Mouse (Mus musculus) spleen, adult 2 months (tissue): ENCODE measurements at regions not wholly inside any gene's neighbourhood (a gene's known extent, or its start where the extent isn't known, plus 50 kb on each side); places are given as distances from the start of the nearest gene placed in this dataset.

Experiments used
- DNase-seq, 2 experiments: peaks; one replicate each; pipeline versions ENCODE4 v3.0.0 to v3.0.0-alpha.2; 2012 to 2021; ENCODE audit warnings: low spot score in 2 of 2, low read depth in 1 of 2
- H3K27ac ChIP-seq: fragments of 200-500 bp; 2 replicates; pipeline ENCODE4 v1.5.1; 2012; ENCODE audit warnings: low read length, inconsistent platforms; ENCODE audit not compliant: insufficient read depth
- H3K27me3 ChIP-seq: fragments of 200-500 bp; 2 replicates; pipeline ENCODE4 v1.6.1; 2012; ENCODE audit warnings: mild to moderate bottlenecking, moderate library complexity, low read length, inconsistent platforms; ENCODE audit not compliant: control insufficient read depth, insufficient read depth
- H3K36me3 ChIP-seq: fragments of 200-500 bp; 2 replicates; pipeline ENCODE4 v1.6.1; 2012; ENCODE audit warnings: mild to moderate bottlenecking, low read length, inconsistent platforms; ENCODE audit not compliant: control insufficient read depth, insufficient read depth
- H3K4me1 ChIP-seq: fragments of 200-500 bp; 2 replicates; pipeline ENCODE4 v1.6.1; 2011; ENCODE audit warnings: inconsistent platforms; ENCODE audit not compliant: control insufficient read depth, insufficient read depth, insufficient read length
- H3K4me3 ChIP-seq: fragments of 200-500 bp; 2 replicates; pipeline ENCODE4 v1.5.1; 2011; ENCODE audit warnings: mild to moderate bottlenecking, inconsistent platforms; ENCODE audit not compliant: insufficient read depth, insufficient read length; ENCODE audit errors: extremely low read depth
- CTCF ChIP-seq: fragments of 200-500 bp; IDR thresholded peaks from 2 replicates; pipeline ENCODE4 v1.5.1; 2011; ENCODE audit warnings: mild to moderate bottlenecking, inconsistent platforms; ENCODE audit not compliant: insufficient read depth, insufficient read length, insufficient replicate concordance; ENCODE audit errors: extremely low read depth
- POLR2A ChIP-seq: fragments of 200-500 bp; IDR thresholded peaks from 2 replicates; pipeline ENCODE4 v1.6.1; 2011; ENCODE audit warnings: low read depth, low read length, inconsistent platforms
- WGBS: fragments of 180-500 bp; shearing (Covaris S2); methylation state at CpG from one replicate; pipeline ENCODE4 v1.1.7; 2018; 5-methylcytosine and 5-hydroxymethylcytosine counted together

DNA sequence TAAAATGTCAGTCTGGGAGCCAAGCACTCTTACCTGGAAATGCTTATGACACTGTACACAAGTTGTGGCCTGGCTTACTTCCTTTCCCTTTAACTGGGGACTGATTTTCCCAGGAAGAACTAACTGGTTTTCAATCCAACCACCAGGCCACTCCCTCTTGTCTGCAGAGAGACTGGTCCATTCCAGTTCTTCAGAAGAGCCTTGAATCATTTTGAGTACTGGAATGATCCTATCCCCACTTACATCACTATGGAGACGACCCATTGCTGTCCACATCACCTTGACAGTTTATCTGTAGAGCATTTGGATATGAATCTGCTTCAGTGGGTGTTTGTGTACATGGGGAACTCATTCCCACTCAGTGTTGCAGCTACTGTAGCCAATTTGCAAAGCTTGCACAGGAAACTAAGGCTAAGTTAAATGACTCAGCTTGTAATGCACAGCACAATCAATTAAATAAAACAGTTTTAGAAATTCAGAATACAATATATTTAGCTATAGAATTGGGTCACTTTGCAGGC lies 121.7 kb upstream of the Prep start:
- Histone ChIP-seq H3K27me3 (no peaks in the 10 kb centered on the region), H3K36me3 (no peaks in the 10 kb centered on the region), H3K27ac (no peak overlapping the region), H3K4me1 (no peaks in the 10 kb centered on the region), H3K4me3 (no peak overlapping the region)
- no peak for DNase-seq
- 76% methylated on average over 1 of the region's 1 CpGs for WGBS
- TF ChIP-seq CTCF = no peak
- TF ChIP-seq POLR2A = no peak

DNA sequence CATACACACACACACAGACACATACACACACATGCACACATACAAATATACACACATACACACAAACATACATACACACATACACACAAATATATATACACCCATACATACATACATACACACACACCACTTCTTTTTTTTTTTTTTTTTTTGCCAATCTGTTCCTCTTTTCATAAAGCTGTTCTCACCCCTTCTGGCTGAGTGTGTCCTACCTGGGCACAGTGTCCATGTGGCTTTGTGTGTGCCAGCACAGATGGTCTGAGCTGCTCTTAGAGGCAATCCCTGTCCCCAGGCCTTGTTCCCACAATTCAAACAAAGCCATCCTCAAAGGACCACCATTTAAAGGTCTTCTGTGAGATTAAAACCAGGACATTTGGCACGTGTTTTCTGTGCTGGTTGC lies 127.6 kb upstream of the Prep start:
- no peaks in the 10 kb centered on the region for H3K36me3 ChIP-seq
- no peak for DNase-seq
- no peak overlapping the region for H3K4me3 ChIP-seq
- no peaks in the 10 kb centered on the region for H3K4me1 ChIP-seq
- no peak overlapping the region for H3K27ac ChIP-seq
- no peak for TF ChIP-seq POLR2A
- no peak for TF ChIP-seq CTCF
- 62% methylated on average over 1 of the region's 1 CpGs for WGBS
- no peaks in the 10 kb centered on the region for H3K27me3 ChIP-seq

DNA sequence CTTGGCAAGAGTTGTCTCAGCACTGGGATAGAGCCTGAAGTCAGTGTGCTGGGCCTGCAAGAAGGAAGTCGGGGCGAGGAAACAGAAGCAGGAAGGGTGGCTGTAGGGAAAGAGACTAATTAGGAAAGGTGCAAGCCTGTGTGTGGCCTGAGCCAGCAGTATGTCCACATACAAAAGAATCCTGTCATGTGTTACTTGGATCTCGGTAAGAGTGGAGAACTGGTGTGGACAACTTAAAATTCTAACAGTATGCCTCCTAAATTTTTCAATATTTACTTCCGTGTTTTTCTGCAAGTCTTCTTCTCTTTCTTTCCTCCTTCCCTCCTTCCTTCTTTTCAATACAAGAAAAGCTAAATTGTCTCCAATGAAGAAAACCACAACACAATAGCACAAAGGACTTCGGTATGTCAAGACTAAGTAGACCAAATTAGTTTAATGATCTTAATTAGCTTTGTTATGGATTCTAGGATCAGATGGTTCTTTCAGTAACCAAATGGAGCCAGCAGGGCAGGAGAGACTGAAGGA lies 130.0 kb upstream of the Prep start:
- no peak for DNase-seq
- no peaks in the 10 kb centered on the region for H3K4me1 ChIP-seq
- 86% methylated on average over 5 of the region's 5 CpGs for WGBS
- TF ChIP-seq CTCF (no peak), POLR2A (no peak)
- H3K27me3 ChIP-seq = no peaks in the 10 kb centered on the region
- H3K4me3 ChIP-seq = no peak overlapping the region
- no peak overlapping the region for H3K27ac ChIP-seq
- no peaks in the 10 kb centered on the region for H3K36me3 ChIP-seq

DNA sequence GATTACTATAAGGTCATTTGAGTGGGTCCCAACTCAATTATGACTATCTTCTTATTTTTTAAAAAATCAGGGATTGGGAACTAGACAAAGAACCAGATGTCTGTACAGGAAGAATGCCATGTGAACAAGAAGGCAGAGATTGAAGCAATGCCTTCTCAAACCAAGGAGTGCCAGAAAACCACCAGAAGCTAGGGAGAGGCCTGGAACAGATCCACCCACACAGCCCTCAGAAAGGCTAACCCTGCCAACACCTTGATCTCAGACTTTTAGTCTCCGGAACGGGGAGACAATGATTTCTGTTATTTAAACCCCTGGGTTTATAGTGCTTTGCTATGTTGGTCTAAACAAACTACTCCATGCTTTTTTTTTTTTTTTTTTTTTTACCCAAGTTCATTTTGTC lies 136.2 kb upstream of the Prep start:
- no peak for DNase-seq
- H3K36me3 ChIP-seq = no peaks in the 10 kb centered on the region
- no peak for TF ChIP-seq CTCF
- no peak for TF ChIP-seq POLR2A
- H3K27me3 ChIP-seq = no peaks in the 10 kb centered on the region
- no peaks in the 10 kb centered on the region for H3K4me1 ChIP-seq
- no peak overlapping the region for H3K27ac ChIP-seq
- 97% methylated on average over 2 of the region's 2 CpGs for WGBS
- H3K4me3 ChIP-seq = no peak overlapping the region

DNA sequence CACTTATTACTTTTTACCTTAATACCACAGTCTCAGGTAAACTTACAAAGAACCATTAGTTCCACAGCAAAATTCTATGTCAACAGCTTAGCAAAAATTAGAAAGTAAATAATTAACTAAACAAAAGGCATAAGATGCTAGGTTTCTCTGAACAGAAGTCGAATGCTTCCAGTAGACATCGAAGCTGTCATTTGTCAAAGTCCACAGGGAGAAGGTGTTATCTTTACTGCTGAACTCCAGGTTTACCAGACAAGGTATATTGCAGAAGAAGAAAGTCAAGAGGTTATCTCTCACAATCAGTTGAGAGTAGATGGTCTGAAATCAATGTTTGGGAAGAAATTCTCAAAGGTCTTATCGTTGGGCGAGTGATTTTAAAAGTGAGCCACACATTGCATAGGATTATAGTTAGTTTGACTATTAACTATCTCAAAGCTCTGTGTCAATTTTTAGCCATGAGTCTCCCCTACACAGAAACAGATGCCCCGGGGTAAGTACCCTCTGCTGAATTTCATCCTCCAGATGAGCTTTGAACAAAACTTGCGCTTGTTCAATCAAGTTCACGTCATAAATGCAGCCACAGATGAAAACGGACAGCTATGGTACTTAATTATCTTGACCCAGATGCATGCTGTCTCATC lies 153.1 kb upstream of the Prep start:
- 87% methylated on average over 8 of the region's 8 CpGs for WGBS
- Histone ChIP-seq H3K27me3 (no peaks in the 10 kb centered on the region), H3K4me1 (no peaks in the 10 kb centered on the region), H3K27ac (no peak overlapping the region), H3K4me3 (no peak overlapping the region), H3K36me3 (no peaks in the 10 kb centered on the region)
- no peak for TF ChIP-seq CTCF
- TF ChIP-seq POLR2A = no peak
- DNase-seq = no peak

DNA sequence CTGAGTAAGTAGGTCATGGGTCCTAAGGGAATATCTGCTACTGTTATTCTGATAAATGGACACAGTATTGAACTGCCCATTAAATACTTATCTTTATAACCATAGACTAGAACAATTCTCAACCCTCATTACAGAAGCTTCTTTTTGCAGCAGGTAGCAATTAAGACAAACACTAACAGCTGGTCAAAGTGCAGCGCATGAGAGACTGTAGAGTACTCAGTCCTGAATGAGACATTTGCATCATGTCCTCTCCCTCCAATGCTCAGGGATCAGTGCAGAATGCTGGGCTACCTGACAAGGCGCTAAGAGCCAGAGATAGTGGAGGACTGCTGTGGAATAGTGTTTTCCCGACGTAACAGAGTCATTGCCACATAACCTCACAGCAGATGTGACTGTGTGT lies 162.5 kb upstream of the Prep start:
- H3K4me1 ChIP-seq = no peaks in the 10 kb centered on the region
- WGBS = 95% methylated on average over 4 of the region's 4 CpGs
- H3K36me3 ChIP-seq = no peaks in the 10 kb centered on the region
- no peak for DNase-seq
- no peak overlapping the region for H3K4me3 ChIP-seq
- no peak overlapping the region for H3K27ac ChIP-seq
- TF ChIP-seq POLR2A (no peak), CTCF (no peak)
- no peaks in the 10 kb centered on the region for H3K27me3 ChIP-seq

DNA sequence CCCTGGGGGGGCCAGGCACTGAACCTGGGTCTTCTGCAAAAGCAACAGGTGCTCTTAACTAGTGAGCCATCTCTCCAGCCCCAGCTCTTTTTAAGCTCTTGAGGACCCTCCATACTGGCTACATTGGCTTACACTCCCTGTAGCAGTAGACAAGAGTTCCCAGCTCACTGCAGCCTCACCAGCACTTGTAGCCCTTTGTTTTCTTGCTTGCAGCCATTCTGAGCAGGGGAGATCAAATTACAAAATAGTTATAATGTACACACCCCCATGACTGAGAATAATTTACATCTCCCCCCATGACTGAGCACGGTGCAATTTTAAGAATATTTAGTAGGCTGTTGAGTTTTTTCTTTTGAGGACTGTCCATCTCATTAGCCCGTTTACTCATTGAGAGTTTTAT lies 165.8 kb upstream of the Prep start:
- Histone ChIP-seq H3K36me3 (no peaks in the 10 kb centered on the region), H3K4me1 (no peaks in the 10 kb centered on the region), H3K27me3 (no peaks in the 10 kb centered on the region), H3K27ac (no peak overlapping the region), H3K4me3 (no peak overlapping the region)
- WGBS = 72% methylated on average over 2 of the region's 2 CpGs
- no peak for DNase-seq
- TF ChIP-seq POLR2A (no peak), CTCF (no peak)
